Mouse (Mus musculus): ENCODE measurements around the gene Rab5b. TPM values are rescaled to one million over a fixed set of nuclear protein-coding genes. Genes with fewer than 3 reads are reported as not detected.

Rab5b gene
- polyA plus RNA-seq, 1 experiment = 32.2 TPM

DNA sequence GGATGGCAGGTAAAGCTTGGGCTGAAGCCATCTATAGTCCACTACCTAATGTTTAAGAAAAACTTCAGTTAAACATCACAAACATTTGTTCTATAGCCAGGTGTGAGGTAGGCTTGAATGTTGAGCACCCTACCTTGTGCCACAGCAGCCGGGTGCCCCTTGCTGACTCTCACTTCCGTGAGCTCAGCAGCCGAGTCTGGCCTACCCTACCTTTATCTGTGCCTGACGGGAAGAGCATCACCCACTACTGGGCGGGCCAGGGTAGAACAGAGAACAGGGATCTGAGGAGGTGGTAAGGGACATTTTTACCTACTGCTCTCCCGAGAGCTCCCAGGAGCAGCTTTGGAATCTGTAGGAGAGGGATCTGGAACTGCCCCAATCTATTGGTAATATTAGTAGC lies 53.3 kb downstream of the Rab5b start:
- Histone ChIP-seq H3K27ac (ENCODE audit: insufficient read depth, low read depth, low read length) (no peak overlapping the region), H3K4me3 (ENCODE audit: low read depth, low read length) (no peak overlapping the region), H3K4me1 (ENCODE audit: control insufficient read depth, insufficient read depth, insufficient read length, low read length) (peaks cover 4% of the 10 kb centered on the region; the same call in 1 of the 2 replicates), H3K36me3 (ENCODE audit: control insufficient read depth, insufficient read depth, low read length) (no peaks in the 10 kb centered on the region), H3K27me3 (ENCODE audit: control insufficient read depth, insufficient read depth, low read length) (peaks cover 9% of the 10 kb centered on the region; the same call in 1 of the 2 replicates)
- TF ChIP-seq CTCF (IDR thresholded peaks at IDR 0.05; ENCODE audit: extremely low read depth, insufficient read length, insufficient replicate concordance, low read depth, low read length) (no peak), POLR2A (IDR thresholded peaks at IDR 0.05; ENCODE audit: low read depth, low read length) (no peak)
- 84% methylated on average over 6 of the region's 6 CpGs for WGBS

DNA sequence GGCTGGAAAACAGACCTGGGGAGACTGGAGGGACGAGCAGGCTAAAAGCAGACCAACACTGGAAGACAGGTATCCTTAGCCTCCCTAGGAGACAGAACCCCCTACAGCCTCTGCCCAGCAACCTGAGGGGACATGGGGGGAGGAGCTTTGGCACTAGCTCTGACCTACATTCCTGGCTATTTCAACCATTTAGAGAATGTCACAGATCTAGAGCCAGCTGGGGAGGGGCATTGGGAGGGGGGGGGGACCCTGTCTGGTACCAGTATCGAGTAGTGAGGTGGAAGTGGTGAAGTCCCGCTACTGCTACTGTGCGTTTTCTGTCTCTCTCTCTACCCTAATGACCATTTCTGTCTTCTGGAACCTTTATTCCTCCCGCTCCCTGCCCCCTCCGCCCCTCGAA lies 54.2 kb downstream of the Rab5b start:
- Histone ChIP-seq H3K36me3 (ENCODE audit: control insufficient read depth, insufficient read depth, low read length) (no peaks in the 10 kb centered on the region), H3K27me3 (ENCODE audit: control insufficient read depth, insufficient read depth, low read length) (peaks cover 9% of the 10 kb centered on the region; the same call in 1 of the 2 replicates), H3K4me3 (ENCODE audit: low read depth, low read length) (no peak overlapping the region), H3K27ac (ENCODE audit: insufficient read depth, low read depth, low read length) (no peak overlapping the region), H3K4me1 (ENCODE audit: control insufficient read depth, insufficient read depth, insufficient read length, low read length) (peaks cover 4% of the 10 kb centered on the region; the same call in 1 of the 2 replicates)
- TF ChIP-seq CTCF (IDR thresholded peaks at IDR 0.05; ENCODE audit: extremely low read depth, insufficient read length, insufficient replicate concordance, low read depth, low read length) (no peak), POLR2A (IDR thresholded peaks at IDR 0.05; ENCODE audit: low read depth, low read length) (no peak)
- WGBS = 80% methylated on average over 7 of the region's 7 CpGs

DNA sequence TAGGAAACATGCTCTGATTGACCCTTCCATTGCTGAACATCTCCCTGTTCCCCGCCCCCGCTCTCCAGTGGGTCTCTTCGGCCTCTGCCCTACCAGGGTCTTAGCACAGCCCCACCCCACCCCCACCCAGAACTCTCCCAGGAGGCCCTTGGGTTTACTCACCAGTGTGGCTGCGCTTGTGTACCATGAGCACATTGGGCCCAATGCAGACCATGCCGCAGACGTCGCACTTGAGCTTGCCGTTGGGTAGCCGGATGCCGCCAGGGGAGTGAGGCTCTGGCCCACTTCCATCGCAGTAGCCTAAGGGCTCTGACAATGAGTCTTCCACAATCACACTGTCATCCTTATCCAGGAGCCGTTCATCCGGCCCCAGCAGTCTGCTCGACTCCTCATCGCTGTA lies 55.2 kb downstream of the Rab5b start:
- Histone ChIP-seq H3K4me3 (ENCODE audit: low read depth, low read length) (no peak overlapping the region), H3K4me1 (ENCODE audit: control insufficient read depth, insufficient read depth, insufficient read length, low read length) (0 out of 2 replicates have a peak, but pooled peaks cover 2% of the 10 kb centered on the region), H3K36me3 (ENCODE audit: control insufficient read depth, insufficient read depth, low read length) (no peaks in the 10 kb centered on the region), H3K27me3 (ENCODE audit: control insufficient read depth, insufficient read depth, low read length) (peaks cover 9% of the 10 kb centered on the region; the same call in 1 of the 2 replicates), H3K27ac (ENCODE audit: insufficient read depth, low read depth, low read length) (no peak overlapping the region)
- 94% methylated on average over 15 of the region's 15 CpGs for WGBS
- TF ChIP-seq POLR2A (IDR thresholded peaks at IDR 0.05; ENCODE audit: low read depth, low read length) (no peak), CTCF (IDR thresholded peaks at IDR 0.05; ENCODE audit: extremely low read depth, insufficient read length, insufficient replicate concordance, low read depth, low read length) (no peak)

DNA sequence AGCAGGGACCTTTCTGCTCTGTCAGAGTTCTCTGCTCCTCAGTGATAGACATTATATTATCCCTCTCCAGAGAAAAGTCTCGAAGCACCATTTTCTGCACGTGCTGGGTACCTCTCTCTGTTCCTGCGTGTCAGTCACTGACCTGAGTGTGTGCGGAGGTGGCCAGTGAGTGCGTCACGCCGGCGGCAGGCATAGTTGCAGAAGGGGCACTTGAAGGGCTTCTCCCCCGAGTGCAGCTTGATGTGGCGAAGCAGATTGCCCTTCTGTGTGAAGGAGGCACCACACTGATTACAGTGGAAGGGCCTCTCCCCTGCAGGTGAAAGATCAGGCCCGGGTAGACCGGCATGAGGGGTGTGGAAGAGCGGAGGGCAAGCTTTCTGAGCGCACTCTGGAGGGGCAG lies 56.1 kb downstream of the Rab5b start:
- no peak overlapping the region for H3K4me3 ChIP-seq (ENCODE audit: low read depth, low read length)
- no peak overlapping the region for H3K27ac ChIP-seq (ENCODE audit: insufficient read depth, low read depth, low read length)
- 0 out of 2 replicates have a peak, but pooled peaks cover 1% of the 10 kb centered on the region for H3K27me3 ChIP-seq (ENCODE audit: control insufficient read depth, insufficient read depth, low read length)
- no peaks in the 10 kb centered on the region for H3K4me1 ChIP-seq (ENCODE audit: control insufficient read depth, insufficient read depth, insufficient read length, low read length)
- H3K36me3 ChIP-seq (ENCODE audit: control insufficient read depth, insufficient read depth, low read length) = no peaks in the 10 kb centered on the region
- 85% methylated on average over 14 of the region's 14 CpGs for WGBS
- TF ChIP-seq CTCF (IDR thresholded peaks at IDR 0.05; ENCODE audit: extremely low read depth, insufficient read length, insufficient replicate concordance, low read depth, low read length) = no peak
- no peak for TF ChIP-seq POLR2A (IDR thresholded peaks at IDR 0.05; ENCODE audit: low read depth, low read length)

DNA sequence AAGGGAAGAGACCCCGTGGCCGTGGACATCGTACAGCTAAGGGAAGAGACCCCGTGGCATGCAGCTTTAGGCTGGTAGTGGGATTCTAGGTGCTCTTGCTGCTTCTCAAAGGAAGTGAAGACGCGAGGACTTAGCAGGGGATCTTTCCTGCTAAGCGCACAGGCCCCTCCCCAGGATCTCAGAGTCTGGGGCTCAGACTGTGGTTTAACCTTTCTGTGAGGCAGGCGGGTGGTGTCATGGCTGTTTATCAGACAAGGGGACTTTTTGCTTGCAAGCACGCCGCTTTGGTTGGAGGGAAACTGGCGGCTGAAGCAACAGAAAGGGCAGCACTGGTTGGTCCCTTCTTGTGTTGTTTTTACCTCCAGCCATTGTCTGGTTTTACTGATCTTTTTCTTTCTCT lies 59.1 kb downstream of the Rab5b start:
- no peaks in the 10 kb centered on the region for H3K4me1 ChIP-seq (ENCODE audit: control insufficient read depth, insufficient read depth, insufficient read length, low read length)
- no peaks in the 10 kb centered on the region for H3K27me3 ChIP-seq (ENCODE audit: control insufficient read depth, insufficient read depth, low read length)
- H3K27ac ChIP-seq (ENCODE audit: insufficient read depth, low read depth, low read length) = no peak overlapping the region
- H3K36me3 ChIP-seq (ENCODE audit: control insufficient read depth, insufficient read depth, low read length) = no peaks in the 10 kb centered on the region
- H3K4me3 ChIP-seq (ENCODE audit: low read depth, low read length) = peak overlapping the region; percentile 28; the same call in 1 of the 2 replicates
- 47% methylated on average over 11 of the region's 11 CpGs for WGBS
- no peak for TF ChIP-seq CTCF (IDR thresholded peaks at IDR 0.05; ENCODE audit: extremely low read depth, insufficient read length, insufficient replicate concordance, low read depth, low read length)

DNA sequence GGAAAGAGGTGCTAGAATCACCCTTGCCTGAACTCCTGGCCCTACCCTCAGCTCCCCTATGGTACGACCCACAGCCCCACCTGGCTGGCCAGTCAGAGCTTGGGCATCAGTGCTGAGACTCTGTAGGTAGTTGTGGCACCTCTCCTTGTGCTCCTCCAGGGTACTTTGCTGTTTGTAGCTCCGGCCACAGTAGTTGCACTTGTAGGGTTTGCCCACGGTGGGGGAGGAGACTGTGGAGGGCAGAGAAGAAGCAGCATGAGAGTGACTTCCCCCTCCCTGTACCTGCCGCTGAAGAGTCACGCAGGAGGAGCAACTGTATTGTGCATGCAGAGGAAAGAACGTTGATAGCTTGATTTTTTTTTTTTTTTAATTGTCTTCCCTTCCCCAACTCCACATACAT lies 59.5 kb downstream of the Rab5b start:
- peaks cover 3% of the 10 kb centered on the region; the same call in 1 of the 2 replicates for H3K4me1 ChIP-seq (ENCODE audit: control insufficient read depth, insufficient read depth, insufficient read length, low read length)
- peak overlapping the region; percentile 28; the same call in 1 of the 2 replicates for H3K4me3 ChIP-seq (ENCODE audit: low read depth, low read length)
- WGBS = 52% methylated on average over 6 of the region's 6 CpGs
- no peak overlapping the region for H3K27ac ChIP-seq (ENCODE audit: insufficient read depth, low read depth, low read length)
- TF ChIP-seq CTCF (IDR thresholded peaks at IDR 0.05; ENCODE audit: extremely low read depth, insufficient read length, insufficient replicate concordance, low read depth, low read length) = no peak
- no peak for TF ChIP-seq POLR2A (IDR thresholded peaks at IDR 0.05; ENCODE audit: low read depth, low read length)
- no peaks in the 10 kb centered on the region for H3K36me3 ChIP-seq (ENCODE audit: control insufficient read depth, insufficient read depth, low read length)
- no peaks in the 10 kb centered on the region for H3K27me3 ChIP-seq (ENCODE audit: control insufficient read depth, insufficient read depth, low read length)

DNA sequence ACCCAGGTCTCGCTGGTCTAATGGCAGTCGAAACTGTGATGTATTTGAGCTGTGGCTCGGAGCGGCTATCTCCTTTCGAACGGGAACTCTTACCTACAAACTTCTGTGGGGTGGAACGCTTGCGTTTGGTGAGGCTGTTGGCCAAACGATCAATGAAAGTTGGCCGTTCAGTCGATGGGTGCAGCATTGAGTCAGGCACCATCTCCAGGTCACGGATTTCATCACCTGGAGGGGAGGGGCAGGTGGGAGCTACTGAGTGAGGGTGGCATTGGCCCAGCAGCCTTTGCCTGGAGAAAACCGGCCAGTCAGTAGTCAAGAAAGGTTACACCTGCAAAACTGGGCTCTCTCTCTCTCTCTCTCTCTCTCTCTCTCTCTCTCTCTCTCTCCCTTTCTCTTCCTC lies 60.4 kb downstream of the Rab5b start:
- no peaks in the 10 kb centered on the region for H3K36me3 ChIP-seq (ENCODE audit: control insufficient read depth, insufficient read depth, low read length)
- 91% methylated on average over 13 of the region's 13 CpGs for WGBS
- peaks cover 5% of the 10 kb centered on the region; the same call in 1 of the 2 replicates for H3K4me1 ChIP-seq (ENCODE audit: control insufficient read depth, insufficient read depth, insufficient read length, low read length)
- no peaks in the 10 kb centered on the region for H3K27me3 ChIP-seq (ENCODE audit: control insufficient read depth, insufficient read depth, low read length)
- H3K27ac ChIP-seq (ENCODE audit: insufficient read depth, low read depth, low read length) = no peak overlapping the region
- TF ChIP-seq POLR2A (IDR thresholded peaks at IDR 0.05; ENCODE audit: low read depth, low read length) (no peak), CTCF (IDR thresholded peaks at IDR 0.05; ENCODE audit: extremely low read depth, insufficient read length, insufficient replicate concordance, low read depth, low read length) (no peak)
- no peak overlapping the region for H3K4me3 ChIP-seq (ENCODE audit: low read depth, low read length)

Data from small intestine, adult 2 months (tissue).